Mouse (Mus musculus) brain, embryonic 14.5 days (tissue): ENCODE results near the gene Snx10.

ENCODE experiments used
- CTCF ChIP-seq: fragments of 200-500 bp; IDR thresholded peaks from 2 replicates; pipeline ENCODE4 v1.5.1; 2012; ENCODE audit warnings: inconsistent platforms, mild to moderate bottlenecking, moderate library complexity, borderline replicate concordance; ENCODE audit not compliant: insufficient read depth, insufficient read length; ENCODE audit errors: extremely low read depth
- POLR2A ChIP-seq: fragments of 200-500 bp; IDR thresholded peaks from 2 replicates; pipeline ENCODE4 v1.6.1; 2012; ENCODE audit warnings: mild to moderate bottlenecking, inconsistent platforms, borderline replicate concordance; ENCODE audit not compliant: poor library complexity, insufficient read depth, insufficient read length, severe bottlenecking; ENCODE audit errors: extremely low read depth

DNA sequence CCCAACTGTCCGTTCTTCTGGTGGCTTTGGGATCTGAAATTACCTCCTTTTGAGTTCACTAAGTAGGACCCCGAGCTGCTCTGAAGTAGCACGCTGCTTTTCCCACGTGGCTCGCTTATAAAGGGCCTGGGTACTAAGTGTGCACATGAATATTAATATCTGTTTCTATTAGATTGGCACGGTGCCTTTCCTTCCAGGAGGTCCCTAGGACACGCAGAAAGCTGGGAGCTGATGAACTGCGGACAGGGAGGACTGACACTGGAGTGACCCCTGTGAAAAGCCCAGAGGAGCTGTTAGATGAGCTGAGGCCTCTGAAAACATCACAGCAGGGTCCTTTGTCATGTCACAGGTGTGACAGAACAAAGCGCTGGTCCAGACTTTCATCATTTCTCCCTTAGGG, 57.7 kb downstream of the Snx10 start:
- TF ChIP-seq CTCF (no peak), POLR2A (no peak)
